Mouse (Mus musculus): ENCODE results near the gene Ier5l. TPM values are rescaled to one million over a fixed set of nuclear protein-coding genes. Genes with fewer than 3 reads are reported as not detected.

Ier5l gene
- polyA plus RNA-seq, 1 experiment from 2014 or later = 0.96 TPM

DNA sequence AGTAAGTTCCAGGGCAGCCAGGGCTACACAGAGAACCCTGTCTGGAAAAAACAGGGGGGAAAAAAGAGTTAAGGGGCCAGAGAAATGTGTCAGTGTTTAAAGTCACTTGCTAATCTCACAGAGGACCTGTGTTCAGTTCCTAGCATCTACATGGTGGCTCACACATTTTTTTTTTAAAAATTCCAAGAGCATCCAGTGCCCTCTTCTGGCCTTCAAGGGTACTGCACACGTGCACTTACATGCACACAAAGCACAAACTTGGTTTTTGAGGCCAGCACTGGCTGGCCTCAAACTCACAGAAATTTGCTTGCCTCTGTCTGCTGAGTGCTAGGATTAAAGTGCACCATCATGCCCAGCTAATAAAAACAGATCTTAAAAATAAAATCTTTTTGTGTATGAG, 23.5 kb downstream of the Ier5l start:
- H3K4me3 ChIP-seq = no peak overlapping the region
- no peak overlapping the region for H3K4me2 ChIP-seq
- ATAC-seq (ENCODE audit: extremely low read depth, insufficient number of reproducible peaks, low FRiP score, low TSS enrichment) = no peak
- WGBS = 63% methylated on average over 1 of the region's 1 CpGs
- H3K27ac ChIP-seq (replicated peaks) = no peak overlapping the region
- H3K36me3 ChIP-seq = peaks cover 87% of the 10 kb centered on the region
- H3K9ac ChIP-seq = no peak overlapping the region
- H3K9me3 ChIP-seq = 0 out of 2 replicates have a peak, but pooled peaks cover 6% of the 10 kb centered on the region
- no peaks in the 10 kb centered on the region for H3K27me3 ChIP-seq (replicated peaks)
- H3K4me1 ChIP-seq = peaks cover 40% of the 10 kb centered on the region

DNA sequence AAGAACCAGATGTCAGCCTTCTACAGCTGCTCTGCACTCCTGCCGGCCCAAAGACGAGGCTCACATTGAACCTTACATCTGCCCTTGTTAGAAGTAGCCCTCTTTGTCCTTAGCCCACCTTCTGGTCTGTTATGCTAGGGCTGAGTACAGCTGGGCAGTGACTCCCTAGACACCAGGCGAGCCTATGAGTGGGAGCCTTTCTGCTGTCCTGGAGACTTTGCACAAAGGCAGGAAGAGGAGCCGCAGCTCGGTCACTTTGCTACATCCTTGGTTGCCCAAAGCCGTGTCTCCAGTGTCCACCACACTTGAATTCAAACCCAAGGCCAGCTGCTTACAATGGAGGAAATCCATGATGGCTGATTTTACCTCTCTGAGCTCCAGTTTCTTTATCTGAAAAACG, 25.6 kb downstream of the Ier5l start:
- Histone ChIP-seq H3K27me3 (replicated peaks) (no peaks in the 10 kb centered on the region), H3K27ac (replicated peaks) (peak overlapping the region; percentile 100; the same call in 1 of the 2 replicates), H3K4me1 (peaks cover 48% of the 10 kb centered on the region), H3K9ac (no peak overlapping the region), H3K36me3 (peaks cover 94% of the 10 kb centered on the region), H3K4me2 (no peak overlapping the region), H3K4me3 (no peak overlapping the region), H3K9me3 (0 out of 2 replicates have a peak, but pooled peaks cover 6% of the 10 kb centered on the region)
- 87% methylated on average over 7 of the region's 7 CpGs for WGBS
- ATAC-seq (ENCODE audit: extremely low read depth, insufficient number of reproducible peaks, low FRiP score, low TSS enrichment) = no peak

DNA sequence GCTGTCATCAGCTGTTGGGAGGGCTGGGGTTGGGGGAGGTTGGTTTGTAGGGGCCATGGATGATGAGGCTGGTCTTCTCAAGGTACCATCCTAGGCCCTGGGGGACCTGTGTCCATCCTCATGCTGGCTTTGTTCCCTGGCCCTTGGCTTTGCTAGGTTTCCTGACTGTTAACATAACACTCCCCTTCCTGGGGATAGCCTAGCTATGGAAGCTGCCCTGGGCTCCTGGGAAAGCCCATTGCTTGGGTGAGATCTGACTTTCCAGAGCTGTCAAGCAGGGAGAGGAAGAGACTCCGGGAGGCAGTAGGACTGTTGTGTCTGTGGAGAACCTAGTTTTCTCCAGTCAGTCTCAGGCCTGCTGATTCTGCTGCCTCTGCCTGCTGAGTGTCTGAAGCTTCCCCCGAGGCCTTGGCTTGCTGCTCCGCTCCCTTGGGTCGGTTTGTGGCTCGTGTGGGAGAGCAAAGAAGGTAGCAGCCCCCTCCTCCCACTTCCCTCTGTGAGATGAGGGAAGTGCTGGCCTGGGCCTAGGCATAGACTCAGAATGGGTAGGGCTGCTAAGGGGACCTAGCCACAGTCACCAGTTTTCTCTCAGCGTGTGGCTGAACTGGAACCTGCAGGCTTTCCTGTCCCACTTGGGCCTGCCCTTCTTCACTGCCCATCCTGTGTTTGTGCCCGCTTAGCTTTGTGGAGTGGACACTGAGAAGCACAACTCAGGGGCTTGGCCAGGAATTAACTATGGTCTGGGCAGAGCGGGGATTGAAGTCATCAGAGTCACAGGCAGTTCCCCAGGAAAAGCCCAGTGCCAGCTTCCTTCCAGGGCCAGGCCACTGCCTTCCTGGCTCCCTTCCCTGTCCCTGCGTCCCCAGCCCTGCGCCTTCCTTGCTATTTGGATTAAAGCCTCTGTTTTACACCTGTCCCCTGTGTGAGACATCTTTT, 26.9 kb downstream of the Ier5l start:
- Histone ChIP-seq H3K4me2 (no peak overlapping the region), H3K27ac (replicated peaks) (peak overlapping the region; percentile 100), H3K9me3 (0 out of 2 replicates have a peak, but pooled peaks cover 6% of the 10 kb centered on the region), H3K9ac (peak overlapping the region; percentile 78), H3K4me3 (no peak overlapping the region), H3K36me3 (peaks cover 86% of the 10 kb centered on the region), H3K27me3 (replicated peaks) (no peaks in the 10 kb centered on the region), H3K4me1 (peaks cover 55% of the 10 kb centered on the region)
- WGBS = 73% methylated on average over 10 of the region's 10 CpGs
- no peak for ATAC-seq (ENCODE audit: extremely low read depth, insufficient number of reproducible peaks, low FRiP score, low TSS enrichment)

DNA sequence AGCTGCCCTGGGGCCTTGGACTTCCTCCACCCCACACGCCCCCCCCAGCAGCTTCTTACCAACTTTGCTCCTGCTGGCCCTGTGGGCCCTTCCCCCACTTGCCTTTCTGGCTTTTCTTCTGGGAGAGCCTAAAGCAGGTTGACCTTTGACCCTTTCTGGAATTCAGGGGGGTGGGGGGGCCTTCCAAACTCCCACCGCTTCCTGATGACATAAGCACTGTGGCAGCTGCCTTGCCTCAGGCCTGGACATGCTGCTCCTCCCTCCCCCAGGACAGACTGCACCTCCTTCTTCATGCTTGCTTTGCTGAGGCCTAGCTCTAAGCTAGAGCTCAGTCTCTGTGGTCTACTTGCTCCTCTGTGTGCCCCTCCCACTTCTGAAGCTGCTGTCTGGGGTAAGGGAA, 28.7 kb downstream of the Ier5l start:
- H3K9ac ChIP-seq = peak overlapping the region; percentile 78
- 0 out of 2 replicates have a peak, but pooled peaks cover 6% of the 10 kb centered on the region for H3K9me3 ChIP-seq
- WGBS = 34% methylated on average over 2 of the region's 2 CpGs
- no peak for ATAC-seq (ENCODE audit: extremely low read depth, insufficient number of reproducible peaks, low FRiP score, low TSS enrichment)
- no peaks in the 10 kb centered on the region for H3K27me3 ChIP-seq (replicated peaks)
- peak overlapping the region; percentile 37 for H3K4me2 ChIP-seq
- H3K36me3 ChIP-seq = peaks cover 72% of the 10 kb centered on the region
- peaks cover 71% of the 10 kb centered on the region for H3K4me1 ChIP-seq
- H3K4me3 ChIP-seq = no peak overlapping the region
- H3K27ac ChIP-seq (replicated peaks) = peak overlapping the region; percentile 100

DNA sequence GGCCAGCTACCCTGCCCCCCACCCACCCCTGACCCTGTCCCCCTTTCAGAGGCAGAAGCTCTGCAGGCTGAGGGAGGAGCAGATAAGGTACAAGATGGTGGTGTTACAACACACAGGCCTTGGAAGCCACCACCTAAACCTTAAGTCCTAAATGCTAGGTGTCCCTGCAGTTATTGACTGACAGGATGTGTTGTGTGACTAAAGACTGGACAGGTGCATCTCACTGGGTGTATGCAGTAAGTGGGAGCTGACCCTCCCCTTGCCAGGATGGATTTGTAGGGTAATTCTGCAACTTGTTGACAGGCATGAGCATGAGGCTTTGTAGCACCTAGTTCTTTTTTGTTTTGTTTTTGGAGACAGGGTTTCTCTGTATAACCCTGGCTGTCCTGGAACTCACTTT, 29.6 kb downstream of the Ier5l start:
- Histone ChIP-seq H3K9me3 (no peaks in the 10 kb centered on the region), H3K27me3 (replicated peaks) (no peaks in the 10 kb centered on the region), H3K9ac (peak overlapping the region; percentile 91), H3K4me2 (peak overlapping the region; percentile 37), H3K4me3 (no peak overlapping the region), H3K27ac (replicated peaks) (peak overlapping the region; percentile 100), H3K4me1 (peaks cover 79% of the 10 kb centered on the region), H3K36me3 (peaks cover 71% of the 10 kb centered on the region)
- ATAC-seq (ENCODE audit: extremely low read depth, insufficient number of reproducible peaks, low FRiP score, low TSS enrichment) = no peak

DNA sequence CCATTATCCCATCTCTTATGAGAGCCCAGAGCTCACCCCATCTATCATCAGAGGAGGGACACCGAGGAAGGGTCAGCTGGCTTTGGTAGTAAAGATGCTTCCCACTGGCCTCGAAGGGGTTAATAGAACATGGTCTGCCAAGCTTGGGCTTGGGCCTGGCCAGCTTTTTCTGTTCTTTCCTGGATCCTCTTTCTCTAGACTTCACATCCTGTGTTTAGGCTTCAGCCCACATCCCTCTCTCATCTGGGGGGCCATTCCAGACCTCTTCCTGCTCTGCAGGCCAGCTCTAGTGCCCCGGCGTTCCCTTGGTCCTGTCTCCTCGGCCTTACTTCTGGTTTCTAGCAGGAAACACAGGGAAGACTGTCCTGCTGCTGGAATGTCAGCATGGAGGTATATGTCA, 30.0 kb downstream of the Ier5l start:
- H3K4me3 ChIP-seq = no peak overlapping the region
- H3K27ac ChIP-seq (replicated peaks) = peak overlapping the region; percentile 100
- 56% methylated on average over 5 of the region's 5 CpGs for WGBS
- ATAC-seq (ENCODE audit: extremely low read depth, insufficient number of reproducible peaks, low FRiP score, low TSS enrichment) = no peak
- peak overlapping the region; percentile 77 for H3K4me2 ChIP-seq
- H3K27me3 ChIP-seq (replicated peaks) = no peaks in the 10 kb centered on the region
- peaks cover 71% of the 10 kb centered on the region for H3K36me3 ChIP-seq
- no peaks in the 10 kb centered on the region for H3K9me3 ChIP-seq
- H3K9ac ChIP-seq = peak overlapping the region; percentile 91
- peaks cover 84% of the 10 kb centered on the region for H3K4me1 ChIP-seq

DNA sequence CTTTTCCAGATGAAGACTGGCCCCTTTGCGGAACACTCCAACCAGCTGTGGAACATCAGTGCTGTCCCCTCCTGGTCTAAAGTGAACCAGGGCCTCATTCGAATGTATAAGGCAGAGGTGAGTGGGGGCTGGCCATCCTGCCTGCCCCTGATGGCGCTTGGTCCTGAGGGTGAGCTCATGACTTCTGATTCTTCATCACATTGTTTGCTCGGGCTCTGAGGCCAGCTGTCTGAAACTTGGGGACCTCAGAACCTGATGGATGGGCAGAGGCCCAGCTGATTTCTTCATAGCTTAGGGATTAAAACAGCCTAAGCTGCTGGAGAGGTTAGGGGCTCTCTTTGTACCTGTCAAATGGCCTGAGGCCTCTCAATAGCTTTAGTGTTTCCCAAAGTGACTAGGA, 30.7 kb downstream of the Ier5l start:
- Histone ChIP-seq H3K9ac (peak overlapping the region; percentile 91), H3K4me1 (peaks cover 85% of the 10 kb centered on the region), H3K4me2 (peak overlapping the region; percentile 77), H3K27ac (replicated peaks) (peak overlapping the region; percentile 100), H3K9me3 (no peaks in the 10 kb centered on the region), H3K4me3 (peak overlapping the region; percentile 49), H3K27me3 (replicated peaks) (no peaks in the 10 kb centered on the region), H3K36me3 (peaks cover 71% of the 10 kb centered on the region)
- 46% methylated on average over 4 of the region's 4 CpGs for WGBS
- no peak for ATAC-seq (ENCODE audit: extremely low read depth, insufficient number of reproducible peaks, low FRiP score, low TSS enrichment)

DNA sequence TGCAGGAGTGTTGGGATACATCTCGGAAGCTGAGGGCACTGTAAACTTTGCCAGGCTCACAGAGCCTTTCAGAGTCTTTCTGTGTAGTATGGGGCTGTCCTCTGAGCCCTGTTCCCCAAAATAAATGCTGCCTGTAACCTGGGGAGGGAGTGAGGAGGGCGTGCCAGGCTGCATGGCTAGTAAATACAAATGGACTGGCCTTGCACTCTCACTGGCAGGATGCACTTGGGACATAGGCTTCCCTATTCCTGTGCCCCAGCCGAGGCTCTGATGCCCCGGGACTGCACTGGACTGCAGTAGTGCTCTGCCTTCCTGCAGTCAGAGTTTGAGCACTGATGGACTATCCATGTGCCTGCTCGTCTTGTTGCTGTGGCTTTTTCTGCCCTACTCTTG, 31.5 kb downstream of the Ier5l start:
- Histone ChIP-seq H3K4me1 (peaks cover 83% of the 10 kb centered on the region), H3K36me3 (peaks cover 71% of the 10 kb centered on the region), H3K27me3 (replicated peaks) (no peaks in the 10 kb centered on the region), H3K27ac (replicated peaks) (peak overlapping the region; percentile 100), H3K9me3 (no peaks in the 10 kb centered on the region), H3K4me2 (peak overlapping the region; percentile 77), H3K9ac (peak overlapping the region; percentile 91), H3K4me3 (peak overlapping the region; percentile 49)
- WGBS = 31% methylated on average over 5 of the region's 5 CpGs
- ATAC-seq (ENCODE audit: extremely low read depth, insufficient number of reproducible peaks, low FRiP score, low TSS enrichment) = no peak

DNA sequence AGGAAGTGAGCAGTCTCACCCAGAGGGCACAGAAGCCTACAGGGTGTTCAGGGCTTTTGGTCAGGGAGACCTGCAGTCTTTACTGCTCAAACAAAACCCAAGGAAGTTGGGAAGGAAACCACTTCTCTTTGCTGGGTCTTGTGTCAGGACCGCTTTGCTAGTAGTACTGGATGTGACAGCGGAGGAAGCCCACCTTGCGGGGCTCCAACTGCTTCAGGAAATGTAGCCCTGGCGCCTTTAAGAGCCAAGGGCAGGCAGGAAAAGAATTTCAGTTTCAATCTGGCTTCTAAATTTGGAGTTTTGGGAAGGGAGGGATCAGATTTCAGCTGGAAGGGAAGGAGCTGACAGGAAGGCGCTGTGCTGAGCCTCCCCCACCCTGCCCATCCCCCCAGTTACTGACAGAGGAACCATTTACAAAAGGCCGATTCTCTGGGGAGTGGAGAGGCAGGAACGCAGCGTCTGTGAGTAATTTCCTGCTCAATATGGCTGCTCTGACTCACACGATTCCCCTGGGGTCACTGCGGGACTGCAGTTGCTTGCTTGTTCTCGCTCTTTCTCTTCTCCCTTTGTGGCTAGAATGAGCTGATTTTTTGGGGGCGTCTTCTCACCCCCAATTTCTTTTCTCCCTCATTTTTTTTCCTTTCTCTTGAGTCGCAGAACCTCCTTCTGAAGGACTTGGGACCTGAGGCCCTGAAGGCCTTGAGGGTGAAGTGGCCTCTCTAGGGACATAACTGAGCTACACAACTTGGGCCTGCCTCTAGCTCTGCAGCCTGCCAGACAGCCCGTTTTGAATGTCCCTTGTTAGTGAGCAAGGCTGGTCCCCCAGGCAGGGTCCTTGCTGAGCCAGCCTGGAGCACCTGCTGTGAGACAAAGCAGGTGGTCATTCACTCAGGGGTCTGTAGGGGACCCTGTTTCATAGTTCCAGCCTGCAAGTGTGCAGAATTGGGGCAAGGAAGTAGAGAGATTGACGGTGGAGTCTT, 32.2 kb downstream of the Ier5l start:
- no peaks in the 10 kb centered on the region for H3K9me3 ChIP-seq
- peaks cover 71% of the 10 kb centered on the region for H3K36me3 ChIP-seq
- 7% methylated on average over 15 of the region's 15 CpGs for WGBS
- no peaks in the 10 kb centered on the region for H3K27me3 ChIP-seq (replicated peaks)
- H3K4me2 ChIP-seq = peak overlapping the region; percentile 77
- H3K4me1 ChIP-seq = peaks cover 76% of the 10 kb centered on the region
- H3K27ac ChIP-seq (replicated peaks) = peak overlapping the region; percentile 100
- ATAC-seq (ENCODE audit: extremely low read depth, insufficient number of reproducible peaks, low FRiP score, low TSS enrichment) = peak; percentile 54; the same call in 1 of the 2 replicates
- peak overlapping the region; percentile 49 for H3K4me3 ChIP-seq
- H3K9ac ChIP-seq = peak overlapping the region; percentile 91

DNA sequence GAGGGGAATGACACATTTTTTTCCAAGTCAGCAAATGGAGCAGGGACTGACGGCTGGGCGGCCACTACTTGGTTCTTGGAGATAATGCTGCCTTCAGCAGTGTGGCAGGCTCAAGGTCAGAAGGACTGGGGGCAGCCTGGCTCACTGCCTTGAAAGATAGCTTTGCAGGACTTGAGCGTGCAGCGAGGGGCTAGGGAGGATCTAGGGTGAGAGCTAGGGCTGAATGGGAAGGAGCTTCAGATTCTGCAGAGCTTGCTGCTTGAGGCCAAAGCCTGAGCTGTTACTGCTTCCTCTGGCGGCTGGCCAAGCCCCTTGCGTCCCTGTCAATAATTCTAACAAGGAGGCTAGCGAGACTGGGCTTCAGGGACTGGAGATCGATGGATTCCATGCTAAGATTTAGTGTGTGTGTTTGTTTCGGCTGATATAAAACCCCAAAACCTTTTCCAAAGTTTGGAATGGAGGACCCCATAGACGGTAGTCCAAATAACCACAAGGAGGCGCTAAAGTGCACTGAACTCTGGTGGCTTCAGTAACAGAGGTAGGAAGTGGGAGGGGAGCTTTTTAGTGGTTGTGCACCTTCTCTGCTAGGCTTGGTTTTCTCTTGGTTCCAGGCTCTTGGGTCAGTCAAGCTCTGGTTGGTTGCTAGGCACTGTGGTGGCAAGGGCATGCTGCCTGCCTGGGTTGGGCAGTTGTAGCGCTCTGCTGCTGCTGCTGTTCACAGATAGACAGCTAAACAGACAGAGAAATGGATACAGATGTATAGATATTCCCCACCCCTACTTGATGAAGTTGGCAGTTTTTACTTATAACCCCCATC, 33.1 kb downstream of the Ier5l start:
- H3K36me3 ChIP-seq = peaks cover 67% of the 10 kb centered on the region

More for the DNA sequence above, 33.1 kb downstream of the Ier5l start:
- Histone ChIP-seq H3K9ac (peak overlapping the region; percentile 84), H3K4me2 (peak overlapping the region; percentile 77), H3K4me1 (peaks cover 71% of the 10 kb centered on the region), H3K9me3 (no peaks in the 10 kb centered on the region), H3K27me3 (replicated peaks) (no peaks in the 10 kb centered on the region), H3K4me3 (peak overlapping the region; percentile 32), H3K27ac (replicated peaks) (peak overlapping the region; percentile 100)
- ATAC-seq (ENCODE audit: extremely low read depth, insufficient number of reproducible peaks, low FRiP score, low TSS enrichment) = peak; percentile 10; the same call in 1 of the 2 replicates
- 7% methylated on average over 12 of the region's 12 CpGs for WGBS

Data from heart, embryonic 13.5 days (tissue).